Mouse (Mus musculus): ENCODE data around the gene Pvalb. TPM values are rescaled to one million over a fixed set of nuclear protein-coding genes. Genes with fewer than 3 reads are reported as not detected.

The Pvalb gene
- polyA plus RNA-seq, 1 experiment from 2014 or later: 9.0 TPM

DNA sequence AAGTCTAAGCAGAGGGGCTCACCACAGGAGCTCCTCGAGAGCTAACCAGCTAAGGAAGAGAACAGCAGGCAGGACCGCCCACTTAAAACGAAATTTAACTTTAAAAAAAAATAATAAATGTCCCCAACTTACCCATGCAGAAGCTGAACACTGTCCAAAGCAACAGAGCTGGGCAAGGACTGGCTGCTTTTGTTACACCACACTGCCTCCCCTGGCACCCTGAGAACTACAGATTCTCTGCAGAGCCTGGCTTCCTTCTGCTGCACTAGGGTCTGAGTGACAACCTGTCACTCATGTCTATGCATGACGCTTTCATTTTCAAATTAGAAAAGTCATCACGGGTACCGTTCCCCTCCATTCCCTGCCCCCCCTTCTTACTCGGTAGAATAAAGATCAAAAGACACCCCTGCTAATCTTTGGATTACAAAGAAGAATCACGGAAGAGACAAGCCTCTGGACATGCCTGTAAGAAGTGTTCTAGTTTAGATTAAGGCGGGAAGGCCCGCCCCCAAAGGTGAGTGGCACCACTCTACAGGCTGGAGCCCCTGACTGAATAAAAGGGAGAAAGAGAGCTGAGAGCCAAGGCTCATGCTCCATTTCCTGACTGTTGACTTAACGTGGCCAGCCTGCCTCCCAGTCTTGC, 33.8 kb downstream of the Pvalb start:
- peaks cover 34% of the 10 kb centered on the region for H3K4me1 ChIP-seq (replicated peaks)
- no peak for ATAC-seq (ENCODE audit: low FRiP score, low read depth)
- WGBS: 75% methylated on average over 11 of the region's 11 CpGs
- H3K9ac ChIP-seq: no peak overlapping the region
- no peaks in the 10 kb centered on the region for H3K36me3 ChIP-seq
- H3K4me2 ChIP-seq: peak overlapping the region; percentile 93
- no peak overlapping the region for H3K27ac ChIP-seq (replicated peaks)
- no peaks in the 10 kb centered on the region for H3K9me3 ChIP-seq
- no peak overlapping the region for H3K4me3 ChIP-seq
- H3K27me3 ChIP-seq: no peaks in the 10 kb centered on the region

DNA sequence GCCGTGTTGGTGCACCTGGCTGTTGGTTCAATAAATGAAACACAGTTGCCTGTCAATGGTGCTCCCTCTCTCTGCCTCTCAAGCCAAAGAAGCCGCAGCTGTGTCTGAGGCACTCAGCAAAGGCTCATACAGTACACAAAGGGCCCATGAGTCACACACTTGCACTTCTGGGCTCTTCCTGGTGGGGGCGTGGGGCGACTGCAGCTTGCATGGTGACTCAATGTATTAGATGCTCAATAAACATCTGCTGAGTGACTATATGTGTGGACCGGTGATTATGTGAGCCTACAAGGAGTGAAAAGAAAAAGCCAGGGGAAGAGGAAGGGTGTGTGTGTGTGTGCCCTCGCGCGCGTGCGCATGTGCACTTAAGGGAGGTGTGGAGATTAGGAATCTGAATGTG, 34.5 kb downstream of the Pvalb start:
- no peak overlapping the region for H3K4me3 ChIP-seq
- no peaks in the 10 kb centered on the region for H3K27me3 ChIP-seq
- H3K36me3 ChIP-seq: no peaks in the 10 kb centered on the region
- H3K4me1 ChIP-seq (replicated peaks): peaks cover 32% of the 10 kb centered on the region
- H3K9me3 ChIP-seq: no peaks in the 10 kb centered on the region
- ATAC-seq (ENCODE audit: low FRiP score, low read depth): no peak
- 90% methylated on average over 10 of the region's 10 CpGs for WGBS
- H3K4me2 ChIP-seq: no peak overlapping the region
- no peak overlapping the region for H3K9ac ChIP-seq
- H3K27ac ChIP-seq (replicated peaks): no peak overlapping the region

DNA sequence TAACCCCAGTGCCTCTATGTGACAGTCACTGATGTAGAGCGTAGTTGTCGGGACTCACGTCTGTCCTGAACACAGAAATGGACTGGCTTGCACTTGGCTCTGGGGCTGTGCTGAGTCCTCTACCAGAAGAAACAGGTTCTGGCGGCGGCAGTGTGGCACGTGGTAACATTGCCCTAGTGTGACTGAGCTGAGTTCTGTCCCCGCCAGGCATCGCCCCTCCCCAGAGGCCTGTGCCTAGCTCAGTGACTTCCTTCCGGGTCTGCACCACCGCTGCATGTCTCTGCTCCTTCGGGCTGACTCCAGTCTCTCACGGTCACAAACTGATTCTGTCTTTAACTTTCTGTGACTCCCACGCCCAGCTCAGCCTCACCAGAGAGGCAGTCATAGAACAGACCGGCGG, 35.5 kb downstream of the Pvalb start:
- H3K9ac ChIP-seq: no peak overlapping the region
- no peaks in the 10 kb centered on the region for H3K27me3 ChIP-seq
- H3K27ac ChIP-seq (replicated peaks): no peak overlapping the region
- H3K4me1 ChIP-seq (replicated peaks): peaks cover 32% of the 10 kb centered on the region
- H3K36me3 ChIP-seq: no peaks in the 10 kb centered on the region
- H3K4me3 ChIP-seq: no peak overlapping the region
- H3K9me3 ChIP-seq: no peaks in the 10 kb centered on the region
- no peak for ATAC-seq (ENCODE audit: low FRiP score, low read depth)
- 97% methylated on average over 15 of the region's 15 CpGs for WGBS
- no peak overlapping the region for H3K4me2 ChIP-seq

DNA sequence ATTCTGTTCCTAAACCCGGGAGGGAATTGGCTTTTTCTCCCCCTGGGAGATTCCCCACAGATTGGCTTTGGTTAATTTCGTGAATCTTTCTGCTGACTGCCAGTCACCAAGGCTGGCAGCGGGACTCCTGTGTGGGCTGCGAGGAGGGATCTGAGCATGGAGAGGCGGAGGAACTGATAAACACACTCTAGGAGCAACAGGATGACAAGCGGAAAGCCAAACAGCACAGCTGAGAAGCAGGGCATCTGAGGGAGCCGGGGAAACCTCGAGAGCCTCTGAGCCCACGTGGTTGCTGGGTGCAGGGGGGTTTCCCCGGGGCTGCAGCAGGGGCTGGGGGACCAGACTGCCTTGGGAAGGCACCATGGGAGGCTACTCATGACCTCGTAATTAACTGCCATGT, 36.6 kb downstream of the Pvalb start:
- ATAC-seq (ENCODE audit: low FRiP score, low read depth): no peak

DNA sequence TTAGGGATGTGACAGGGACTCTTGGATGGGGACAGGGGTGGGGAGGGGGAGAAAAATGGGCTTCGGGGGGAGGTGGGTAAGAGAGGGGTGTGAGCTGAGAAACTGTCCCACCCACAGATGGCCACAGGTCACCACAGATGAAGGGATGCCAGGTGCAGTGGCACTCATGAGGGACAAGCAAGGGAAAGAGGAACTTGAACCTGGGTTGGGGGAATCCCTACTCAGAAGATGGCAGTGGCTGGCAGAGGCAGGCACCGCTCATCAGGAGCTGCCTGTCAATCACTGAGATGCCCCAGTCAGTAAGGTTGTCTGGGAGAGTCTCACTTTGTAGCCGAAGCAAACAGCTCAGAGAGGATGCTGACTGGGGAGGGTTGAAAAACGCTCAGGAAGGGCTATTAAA, 40.9 kb downstream of the Pvalb start:
- Histone ChIP-seq H3K4me2 (no peak overlapping the region), H3K9me3 (no peaks in the 10 kb centered on the region), H3K27ac (replicated peaks) (no peak overlapping the region), H3K36me3 (no peaks in the 10 kb centered on the region), H3K9ac (no peak overlapping the region), H3K4me1 (replicated peaks) (no peaks in the 10 kb centered on the region), H3K27me3 (no peaks in the 10 kb centered on the region), H3K4me3 (no peak overlapping the region)
- no peak for ATAC-seq (ENCODE audit: low FRiP score, low read depth)
- WGBS: 86% methylated on average over 4 of the region's 4 CpGs

More for the DNA sequence above, 36.6 kb downstream of the Pvalb start:
- Histone ChIP-seq H3K4me2 (no peak overlapping the region), H3K4me1 (replicated peaks) (peaks cover 24% of the 10 kb centered on the region), H3K4me3 (no peak overlapping the region), H3K9ac (no peak overlapping the region), H3K27ac (replicated peaks) (no peak overlapping the region), H3K36me3 (no peaks in the 10 kb centered on the region), H3K9me3 (no peaks in the 10 kb centered on the region), H3K27me3 (no peaks in the 10 kb centered on the region)
- WGBS: 84% methylated on average over 11 of the region's 11 CpGs

DNA sequence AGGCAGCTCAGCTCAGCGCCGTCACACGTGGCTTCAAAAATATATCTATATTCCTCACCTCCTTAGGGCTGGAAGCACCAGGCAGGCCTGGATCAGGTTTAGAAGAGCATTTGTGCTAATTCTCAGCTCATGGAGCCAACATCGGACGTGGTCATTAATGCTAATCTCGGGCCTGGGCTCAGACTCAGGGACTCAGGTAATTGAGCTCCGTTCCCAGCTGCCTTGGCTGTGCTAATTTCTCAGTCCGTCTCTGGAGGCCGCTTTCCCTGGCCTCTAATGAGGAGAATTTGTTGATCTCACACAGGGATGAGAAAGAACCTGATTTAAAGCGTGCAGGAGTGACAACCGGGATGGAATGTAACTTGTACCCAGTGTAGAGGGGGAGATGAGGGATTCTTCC, 41.7 kb downstream of the Pvalb start:
- ATAC-seq (ENCODE audit: low FRiP score, low read depth): no peak
- H3K9ac ChIP-seq: no peak overlapping the region
- H3K4me2 ChIP-seq: no peak overlapping the region
- H3K9me3 ChIP-seq: no peaks in the 10 kb centered on the region
- 66% methylated on average over 11 of the region's 11 CpGs for WGBS
- H3K27ac ChIP-seq (replicated peaks): 0 out of 2 replicates have a peak overlapping the region, but pooled peaks have one; percentile 20
- H3K4me1 ChIP-seq (replicated peaks): no peaks in the 10 kb centered on the region
- H3K27me3 ChIP-seq: no peaks in the 10 kb centered on the region
- H3K4me3 ChIP-seq: no peak overlapping the region
- H3K36me3 ChIP-seq: no peaks in the 10 kb centered on the region

DNA sequence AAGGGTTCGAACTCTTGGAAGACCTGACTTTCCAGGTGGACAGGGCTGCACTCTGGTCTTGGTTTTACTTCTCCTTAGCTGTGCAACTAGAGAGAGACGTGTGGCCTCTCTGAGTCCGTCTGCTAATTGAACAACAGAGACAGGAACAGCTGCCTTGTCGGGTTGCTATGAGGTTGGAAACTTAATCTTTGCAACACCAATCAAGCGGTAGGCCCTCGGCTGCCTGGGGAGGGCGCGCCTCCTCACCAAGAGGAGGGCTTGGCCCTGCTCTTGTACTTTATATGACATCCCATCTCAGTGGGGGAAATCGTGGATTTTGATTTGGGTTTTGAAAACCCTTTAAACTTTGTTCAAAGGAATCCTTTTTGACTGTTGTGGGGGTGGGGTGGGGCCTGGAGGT, 44.3 kb downstream of the Pvalb start:
- Histone ChIP-seq H3K27me3 (no peaks in the 10 kb centered on the region), H3K4me2 (no peak overlapping the region), H3K36me3 (no peaks in the 10 kb centered on the region), H3K9me3 (no peaks in the 10 kb centered on the region), H3K4me3 (no peak overlapping the region), H3K9ac (no peak overlapping the region), H3K4me1 (replicated peaks) (no peaks in the 10 kb centered on the region), H3K27ac (replicated peaks) (no peak overlapping the region)
- ATAC-seq (ENCODE audit: low FRiP score, low read depth): no peak
- 80% methylated on average over 9 of the region's 9 CpGs for WGBS

DNA sequence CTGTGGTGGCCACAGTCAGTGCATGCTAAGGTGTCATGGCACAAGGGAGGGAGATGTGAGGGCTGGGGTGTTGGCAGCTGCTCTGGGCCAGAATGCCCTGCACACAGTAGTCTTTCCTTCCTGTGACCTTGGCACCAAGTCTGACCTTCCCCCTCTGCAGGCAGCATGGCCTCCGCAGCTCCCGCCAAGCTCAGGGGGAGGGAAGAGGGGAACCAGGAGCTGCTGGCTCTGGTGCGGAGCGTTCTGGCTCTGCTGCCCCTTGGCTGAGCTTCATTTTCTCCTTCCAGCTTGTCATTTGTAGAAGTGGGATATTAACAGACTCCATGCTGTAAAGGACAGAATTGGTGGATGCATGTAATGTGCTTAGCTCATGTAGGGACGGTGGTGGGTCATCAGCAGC, 47.9 kb downstream of the Pvalb start:
- Histone ChIP-seq H3K4me3 (no peak overlapping the region), H3K36me3 (no peaks in the 10 kb centered on the region), H3K4me1 (replicated peaks) (0 out of 2 replicates have a peak, but pooled peaks cover 2% of the 10 kb centered on the region), H3K9ac (no peak overlapping the region), H3K4me2 (no peak overlapping the region), H3K27ac (replicated peaks) (no peak overlapping the region), H3K27me3 (no peaks in the 10 kb centered on the region), H3K9me3 (no peaks in the 10 kb centered on the region)
- no peak for ATAC-seq (ENCODE audit: low FRiP score, low read depth)
- WGBS: 59% methylated on average over 4 of the region's 5 CpGs

DNA sequence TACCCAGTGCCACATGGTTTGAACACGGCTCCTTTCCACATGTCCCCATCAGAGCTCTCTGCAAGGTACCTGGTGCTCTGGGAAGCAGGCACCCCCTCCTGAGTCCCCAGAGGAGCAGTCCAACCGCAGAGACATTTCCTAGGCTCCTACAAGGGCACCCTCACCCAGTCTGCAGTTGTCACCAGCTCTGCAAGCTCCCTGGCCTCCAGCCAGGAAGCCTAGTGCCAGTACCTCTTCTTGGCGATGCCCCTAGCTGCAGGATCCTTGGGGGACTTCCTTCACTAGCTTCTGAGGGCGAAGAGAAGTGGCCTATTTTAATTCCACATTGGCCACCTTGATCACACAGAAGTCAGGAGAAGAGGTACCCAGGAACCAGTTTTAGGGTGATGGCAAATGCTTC, 48.4 kb downstream of the Pvalb start:
- H3K36me3 ChIP-seq: no peaks in the 10 kb centered on the region
- no peaks in the 10 kb centered on the region for H3K27me3 ChIP-seq
- no peak overlapping the region for H3K9ac ChIP-seq
- H3K4me2 ChIP-seq: no peak overlapping the region
- H3K9me3 ChIP-seq: no peaks in the 10 kb centered on the region
- no peak overlapping the region for H3K27ac ChIP-seq (replicated peaks)
- WGBS: 77% methylated on average over 4 of the region's 4 CpGs
- no peak for ATAC-seq (ENCODE audit: low FRiP score, low read depth)
- H3K4me3 ChIP-seq: no peak overlapping the region
- 0 out of 2 replicates have a peak, but pooled peaks cover 7% of the 10 kb centered on the region for H3K4me1 ChIP-seq (replicated peaks)

DNA sequence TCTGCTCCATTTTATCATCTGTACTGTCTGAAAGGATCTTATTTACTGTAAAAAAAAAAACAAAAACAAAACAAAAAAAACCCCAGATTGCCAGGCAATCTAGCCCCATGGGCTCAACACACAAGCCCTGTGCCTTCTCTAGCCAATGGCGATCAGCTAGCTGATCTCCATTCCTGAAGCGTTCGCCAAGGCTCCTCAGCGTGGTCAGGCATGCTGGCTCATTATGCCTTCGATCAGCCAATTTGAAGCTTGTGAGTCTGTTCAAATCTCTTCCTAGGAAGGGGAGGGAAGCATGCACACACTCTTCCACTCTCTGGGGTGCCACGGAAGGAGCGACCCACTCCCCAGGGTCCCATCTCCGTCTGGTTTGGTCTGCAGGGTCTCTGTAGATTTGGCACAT, 48.9 kb downstream of the Pvalb start:
- no peak overlapping the region for H3K9ac ChIP-seq
- ATAC-seq (ENCODE audit: low FRiP score, low read depth): no peak
- H3K27ac ChIP-seq (replicated peaks): no peak overlapping the region
- no peaks in the 10 kb centered on the region for H3K27me3 ChIP-seq
- H3K4me3 ChIP-seq: no peak overlapping the region
- no peaks in the 10 kb centered on the region for H3K36me3 ChIP-seq
- H3K9me3 ChIP-seq: no peaks in the 10 kb centered on the region
- H3K4me1 ChIP-seq (replicated peaks): 0 out of 2 replicates have a peak, but pooled peaks cover 9% of the 10 kb centered on the region
- WGBS: 75% methylated on average over 8 of the region's 8 CpGs
- H3K4me2 ChIP-seq: no peak overlapping the region

DNA sequence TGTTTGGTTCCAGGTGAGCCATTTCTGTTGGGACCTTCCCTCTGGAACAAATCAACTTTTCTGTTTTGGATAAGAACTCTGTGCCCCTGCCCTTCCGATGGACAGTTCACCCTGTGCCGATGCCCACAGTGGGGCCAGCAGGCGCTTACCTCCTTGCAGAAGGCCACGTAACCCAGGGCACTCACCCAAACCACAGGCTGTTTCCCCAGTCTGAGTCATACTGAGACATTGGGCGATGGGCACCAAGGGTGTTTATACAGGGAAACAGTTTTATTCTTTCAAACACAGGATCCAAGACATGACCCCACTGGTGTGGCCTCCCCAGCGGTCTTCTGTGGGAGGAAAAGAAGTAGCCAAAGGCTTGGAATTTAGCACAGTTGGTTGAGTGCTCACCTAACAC, 50.8 kb downstream of the Pvalb start:
- Histone ChIP-seq H3K27me3 (no peaks in the 10 kb centered on the region), H3K9me3 (no peaks in the 10 kb centered on the region), H3K4me1 (replicated peaks) (0 out of 2 replicates have a peak, but pooled peaks cover 9% of the 10 kb centered on the region), H3K4me3 (no peak overlapping the region), H3K4me2 (no peak overlapping the region), H3K27ac (replicated peaks) (no peak overlapping the region), H3K36me3 (no peaks in the 10 kb centered on the region), H3K9ac (no peak overlapping the region)
- 85% methylated on average over 6 of the region's 6 CpGs for WGBS
- ATAC-seq (ENCODE audit: low FRiP score, low read depth): no peak

DNA sequence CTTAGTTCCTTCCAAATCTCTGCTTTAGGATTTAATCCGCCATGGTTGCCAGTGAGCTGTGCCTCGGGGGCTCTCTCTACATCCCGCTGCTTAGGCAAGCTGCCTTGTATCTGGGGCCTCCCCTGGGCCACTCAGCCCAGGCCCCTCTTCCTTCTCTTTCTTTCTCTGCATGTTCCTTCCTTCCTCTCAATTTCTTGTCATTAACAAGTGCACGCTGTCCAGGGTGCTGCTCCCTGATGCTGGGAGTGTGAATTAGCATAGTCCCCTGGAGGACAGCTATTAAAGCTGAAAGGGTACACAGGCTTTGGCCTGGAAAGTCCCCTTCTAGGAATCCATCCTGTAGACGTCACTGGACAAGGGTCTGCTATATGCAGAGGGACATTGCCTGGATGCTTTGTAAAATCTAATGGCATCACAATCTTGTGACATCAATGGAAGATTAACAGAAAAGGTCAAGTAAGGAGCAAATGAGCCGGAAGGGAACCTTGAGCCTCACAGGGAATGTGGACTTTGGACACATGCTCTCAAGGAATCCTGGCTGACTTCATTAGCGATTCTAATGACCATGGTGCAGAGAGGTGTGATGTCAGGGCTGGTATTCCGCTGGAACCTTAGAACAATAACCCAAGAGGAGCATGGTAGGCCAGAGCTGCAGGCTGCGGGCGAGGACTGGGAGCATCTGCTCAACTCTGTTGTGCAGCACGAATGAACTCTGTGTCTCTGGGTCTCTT, 53.0 kb downstream of the Pvalb start:
- Histone ChIP-seq H3K4me1 (replicated peaks) (0 out of 2 replicates have a peak, but pooled peaks cover 9% of the 10 kb centered on the region), H3K27ac (replicated peaks) (no peak overlapping the region), H3K4me3 (no peak overlapping the region), H3K9me3 (no peaks in the 10 kb centered on the region), H3K9ac (no peak overlapping the region), H3K4me2 (no peak overlapping the region), H3K36me3 (no peaks in the 10 kb centered on the region), H3K27me3 (no peaks in the 10 kb centered on the region)
- ATAC-seq (ENCODE audit: low FRiP score, low read depth): no peak
- 35% methylated on average over 11 of the region's 11 CpGs for WGBS

Measured in hindbrain, embryonic 15.5 days (tissue).